Mouse (Mus musculus) ES-Bruce4 (cell line): Measurements from ENCODE around the gene Zfp239.

ENCODE experiments used
- CTCF ChIP-seq: IDR thresholded peaks from one replicate; pipeline ENCODE4 v1.8.1; 2011; ENCODE audit warnings: low read depth, low read length
- POLR2A ChIP-seq: IDR thresholded peaks from one replicate; pipeline ENCODE4 v1.8.1; 2011; ENCODE audit warnings: low read length; ENCODE audit not compliant: insufficient read depth

- TF ChIP-seq CTCF = no peak
- no peak for TF ChIP-seq POLR2A
These were observed 45.5 kb downstream of the Zfp239 start for GRCm38 (mm10) chr6:117907301-117907978.
